Mouse (Mus musculus): ENCODE measurements at regions not wholly inside any gene's neighbourhood (a gene's known extent, or its start where the extent isn't known, plus 50 kb on each side); places are given as distances from the start of the nearest gene placed in this dataset.

DNA sequence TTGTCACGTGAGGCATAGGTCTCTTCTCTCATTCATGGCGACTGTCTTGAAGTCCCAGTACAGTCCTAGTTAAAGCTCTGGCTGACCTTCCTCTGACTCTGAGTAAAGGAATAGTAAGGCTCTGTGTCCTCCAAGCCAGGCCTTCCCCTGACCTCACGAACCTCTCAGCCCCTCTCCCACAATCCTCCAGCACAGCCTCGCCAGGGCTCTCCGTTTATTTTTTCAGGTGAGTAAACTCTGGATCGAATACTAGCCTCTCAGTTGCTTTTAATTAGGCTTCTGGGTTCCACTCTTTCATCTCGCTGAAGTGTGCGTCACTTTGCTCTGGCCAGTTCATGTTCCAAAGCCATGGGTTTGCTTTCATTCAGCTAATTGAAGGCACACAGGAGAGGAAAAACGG lies 133.8 kb downstream of the Mylk4 start:
- DNase-seq (ENCODE audit: low read depth, low spot score), result no peak

GRCm38 (mm10) chr13:32643030-32643750 lies 140.6 kb downstream of the Mylk4 start:
- no peak for DNase-seq (ENCODE audit: low read depth, low spot score)

- DNase-seq (ENCODE audit: low read depth, low spot score), result no peak
Observed at GRCm38 (mm10) chr13:32640941-32641340, 142.8 kb downstream of the Mylk4 start.

- peak; percentile 71 for DNase-seq (ENCODE audit: low read depth, low spot score)
Observed at GRCm38 (mm10) chr13:32630122-32630732, 153.5 kb downstream of the Mylk4 start.

DNA sequence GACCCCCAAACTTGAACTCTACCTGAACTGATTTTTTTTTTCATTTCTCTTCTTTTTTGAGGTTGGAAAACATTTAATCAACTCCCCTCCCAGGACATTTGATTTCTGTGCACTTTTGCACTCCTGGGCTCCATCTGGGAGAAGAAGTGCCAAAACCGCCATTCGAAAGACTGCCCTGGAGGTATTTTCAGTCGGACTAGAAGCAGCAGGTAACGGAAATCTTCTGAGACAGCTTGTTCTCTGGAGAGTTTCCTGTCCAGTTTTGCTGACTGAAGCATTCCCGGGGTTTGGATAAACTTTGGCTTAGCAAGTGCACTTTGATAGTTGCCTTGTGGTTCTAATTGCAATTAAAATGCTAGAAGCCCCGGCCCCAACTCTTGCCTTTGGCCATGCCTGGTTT lies 169.8 kb downstream of the Mylk4 start:
- no peak for DNase-seq (ENCODE audit: low read depth, low spot score)

DNA sequence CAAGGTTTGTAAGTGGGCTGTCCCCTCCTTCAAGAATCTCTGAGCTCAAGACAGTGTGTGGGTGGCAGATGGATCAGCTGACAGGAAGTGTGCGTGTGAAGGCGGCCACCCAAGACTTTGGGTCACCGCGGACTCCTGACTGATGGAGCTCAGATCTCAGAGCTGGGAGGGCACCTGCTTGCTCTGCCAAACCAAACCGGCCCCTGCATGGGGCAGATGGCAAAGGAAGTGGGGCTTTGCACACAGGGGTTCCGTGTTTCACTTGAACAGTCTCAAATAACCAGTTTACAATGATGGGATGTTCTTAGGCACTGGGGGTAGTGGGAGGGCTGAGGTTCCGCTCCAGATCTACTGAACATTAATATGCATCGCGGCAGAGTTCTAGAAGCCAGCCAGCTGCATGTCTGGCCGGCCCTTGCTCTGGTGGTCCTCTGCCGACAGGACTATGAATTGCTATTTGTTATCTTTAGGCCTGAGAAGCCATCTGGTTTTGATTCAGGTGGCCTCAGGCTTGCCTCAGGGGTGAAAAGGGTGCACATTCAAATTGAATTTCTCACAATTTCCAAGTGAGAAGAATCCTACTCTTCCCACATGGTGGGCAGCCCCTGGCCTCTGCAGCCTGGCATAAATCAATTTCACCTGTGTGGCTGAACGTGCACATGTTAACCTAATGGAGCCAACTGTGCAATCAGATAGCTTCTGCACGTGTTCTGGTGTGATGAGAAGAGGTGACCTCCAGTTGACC lies 172.0 kb downstream of the Mylk4 start:
- peak; percentile 57 for DNase-seq (ENCODE audit: low read depth, low spot score)

GRCm38 (mm10) chr13:32610970-32611369 lies 172.8 kb downstream of the Mylk4 start:
- DNase-seq (ENCODE audit: low read depth, low spot score), result peak; percentile 85

- DNase-seq (ENCODE audit: low read depth, low spot score), result no peak
Observed at GRCm38 (mm10) chr13:32608413-32608812, 175.3 kb downstream of the Mylk4 start.

GRCm38 (mm10) chr13:32603925-32604590 lies 179.7 kb downstream of the Mylk4 start:
- peak; percentile 77 for DNase-seq (ENCODE audit: low read depth, low spot score)

DNA sequence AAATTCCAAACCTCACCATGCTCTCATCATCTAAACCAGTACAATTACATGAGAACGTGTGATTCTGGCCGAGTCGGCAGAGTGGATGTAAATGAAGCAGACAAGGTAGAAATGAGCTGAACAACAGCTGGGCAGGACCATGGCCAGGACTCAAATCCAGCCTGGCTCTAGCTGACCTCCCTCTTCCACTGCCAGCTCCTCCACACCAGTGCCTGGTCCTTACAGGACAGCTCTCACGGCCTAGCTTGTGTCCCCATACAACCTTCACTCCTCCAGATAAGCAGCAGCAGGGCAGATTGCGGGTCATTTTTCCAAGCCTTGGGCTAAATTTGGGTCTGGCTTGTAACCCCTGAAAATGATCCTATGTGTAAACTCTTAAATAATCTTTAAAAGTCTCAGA lies 182.4 kb downstream of the Mylk4 start:
- no peak for DNase-seq (ENCODE audit: low read depth, low spot score)

- DNase-seq (ENCODE audit: low read depth, low spot score), result no peak
Observed at GRCm38 (mm10) chr13:32593611-32594010, 190.1 kb downstream of the Mylk4 start.

DNA sequence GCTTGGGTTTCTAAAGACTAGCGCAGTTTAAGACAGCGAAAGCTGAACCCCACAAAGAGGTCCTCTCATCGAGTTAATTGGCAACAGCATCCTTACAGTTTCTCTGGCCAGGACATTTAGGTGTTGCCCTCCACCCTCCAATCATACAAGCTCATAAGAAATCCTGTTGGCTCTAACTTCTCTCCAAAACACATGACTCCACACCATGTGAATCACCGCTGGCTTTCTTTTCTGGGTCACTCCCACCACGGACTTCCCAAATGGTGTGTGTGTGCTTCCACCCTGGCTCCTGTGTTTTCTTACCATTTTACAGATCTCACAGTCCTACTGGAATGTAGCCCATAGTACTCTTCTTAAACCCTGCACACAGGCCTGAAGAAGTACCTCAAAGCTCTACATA lies 190.6 kb downstream of the Mylk4 start:
- peak; percentile 25 for DNase-seq (ENCODE audit: low read depth, low spot score)

DNA sequence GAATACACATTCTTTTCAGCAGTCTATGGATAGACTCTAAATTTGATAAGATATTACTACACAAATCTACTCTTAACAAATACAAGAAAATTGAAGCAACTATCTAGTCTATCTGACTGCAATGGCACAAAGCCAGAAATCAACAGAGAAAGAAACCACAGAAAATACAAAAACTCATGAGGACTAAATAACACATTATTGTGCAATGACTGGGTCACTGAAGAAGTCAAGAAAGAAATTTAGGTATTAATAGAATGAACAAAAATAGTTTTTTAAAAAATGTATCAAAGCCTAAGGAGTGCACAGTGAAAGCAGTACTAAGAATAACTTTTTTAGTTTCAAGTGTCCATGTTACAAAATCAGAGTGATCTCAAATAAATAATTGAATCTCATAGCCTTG lies 202.2 kb downstream of the Mylk4 start:
- peak; percentile 48 for DNase-seq (ENCODE audit: low read depth, low spot score)

DNA sequence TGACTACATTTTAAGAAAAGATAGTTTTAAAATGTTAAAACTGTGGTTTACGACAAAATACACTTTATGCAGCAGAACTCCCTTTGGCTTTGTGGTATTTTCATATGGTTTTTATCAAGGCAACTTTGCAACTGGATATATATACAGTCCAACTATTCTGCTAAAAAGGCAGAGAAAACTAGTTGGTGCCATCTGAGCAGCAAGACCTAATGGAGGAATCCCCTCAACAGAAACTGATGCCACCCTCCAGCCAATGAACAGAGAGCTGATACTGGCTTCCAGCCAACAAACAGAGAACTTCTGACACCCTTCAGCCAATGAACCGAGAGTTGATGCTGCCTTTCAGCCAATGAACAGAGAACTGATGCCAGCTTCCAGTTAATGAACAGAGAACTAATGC lies 215.9 kb downstream of the Mylk4 start:
- DNase-seq (ENCODE audit: low read depth, low spot score), result peak; percentile 7

DNA sequence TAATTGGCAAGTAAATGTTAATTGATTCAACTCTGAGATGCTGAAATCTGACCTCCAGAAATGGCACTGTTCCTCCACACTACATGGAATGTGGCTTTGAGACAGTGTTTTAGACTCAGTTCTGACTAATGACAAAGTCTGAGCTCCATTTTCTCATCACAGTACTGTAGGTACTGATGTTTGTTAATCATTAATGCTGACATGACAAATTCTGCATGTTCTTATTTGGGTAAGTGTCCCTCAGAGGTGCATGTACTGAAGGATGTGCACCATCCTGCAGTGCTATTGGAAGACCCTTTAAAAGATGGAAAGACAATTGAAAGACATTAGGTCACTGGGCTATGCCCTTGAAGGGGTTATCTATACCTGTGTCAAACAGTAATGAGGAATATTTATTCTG lies 222.1 kb upstream of the Gmds start:
- DNase-seq (ENCODE audit: low read depth, low spot score), result no peak

- peak; percentile 91 for DNase-seq (ENCODE audit: low read depth, low spot score)
Observed at GRCm38 (mm10) chr13:32556396-32556795, 217.9 kb upstream of the Gmds start.

GRCm38 (mm10) chr13:32555064-32555463 lies 216.5 kb upstream of the Gmds start:
- DNase-seq (ENCODE audit: low read depth, low spot score), result no peak

GRCm38 (mm10) chr13:32554601-32555000 lies 216.1 kb upstream of the Gmds start:
- no peak for DNase-seq (ENCODE audit: low read depth, low spot score)

DNA sequence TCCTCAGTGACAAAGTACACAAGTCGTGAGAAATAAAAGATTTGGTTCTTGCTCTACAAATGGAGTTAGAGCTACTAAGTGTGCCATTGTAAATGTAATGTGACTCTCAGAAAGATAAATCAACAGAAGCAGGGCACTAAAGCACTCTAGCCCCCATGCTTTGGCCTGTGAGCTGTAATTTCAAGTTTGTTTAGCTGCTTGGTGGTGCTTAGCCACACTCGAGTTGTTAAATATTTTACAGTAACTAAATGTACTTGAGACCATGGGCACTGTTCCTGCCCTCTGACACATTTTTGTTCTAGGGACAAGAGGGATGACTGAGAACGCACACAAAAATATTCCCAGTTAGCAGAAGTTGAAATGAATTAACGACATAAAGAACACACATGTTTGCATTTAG lies 214.6 kb upstream of the Gmds start:
- no peak for DNase-seq (ENCODE audit: low read depth, low spot score)

DNA sequence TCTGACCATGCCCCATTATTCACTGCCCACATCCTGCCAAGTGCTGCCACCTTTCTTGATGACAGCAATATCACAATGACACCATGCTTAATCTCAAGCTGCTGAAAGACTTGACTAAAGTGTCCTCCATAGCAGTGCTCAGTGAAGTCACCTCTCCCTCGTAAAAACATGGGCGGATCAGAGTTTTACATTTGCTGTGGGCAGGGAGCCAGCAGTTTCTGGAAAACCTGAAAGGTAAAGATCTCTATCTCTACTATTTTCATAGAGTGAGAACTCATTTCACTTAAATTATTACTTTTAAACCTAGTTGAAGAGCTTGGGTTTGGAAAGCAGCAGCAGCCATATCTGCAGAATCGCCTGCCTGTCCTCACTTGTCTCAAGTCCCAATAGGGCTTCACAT lies 211.6 kb upstream of the Gmds start:
- DNase-seq (ENCODE audit: low read depth, low spot score), result no peak

GRCm38 (mm10) chr13:32547126-32547525 lies 208.6 kb upstream of the Gmds start:
- no peak for DNase-seq (ENCODE audit: low read depth, low spot score)

All from 3T3-L1 (cell line).